Mouse (Mus musculus): Measurements from ENCODE around the gene Gm13285.
"Not testable (repeated sequence)": the region's sequence is repeated elsewhere in the genome, so short reads cannot be mapped to it uniquely, and the experiment has no call there.

Gm13285 gene

DNA sequence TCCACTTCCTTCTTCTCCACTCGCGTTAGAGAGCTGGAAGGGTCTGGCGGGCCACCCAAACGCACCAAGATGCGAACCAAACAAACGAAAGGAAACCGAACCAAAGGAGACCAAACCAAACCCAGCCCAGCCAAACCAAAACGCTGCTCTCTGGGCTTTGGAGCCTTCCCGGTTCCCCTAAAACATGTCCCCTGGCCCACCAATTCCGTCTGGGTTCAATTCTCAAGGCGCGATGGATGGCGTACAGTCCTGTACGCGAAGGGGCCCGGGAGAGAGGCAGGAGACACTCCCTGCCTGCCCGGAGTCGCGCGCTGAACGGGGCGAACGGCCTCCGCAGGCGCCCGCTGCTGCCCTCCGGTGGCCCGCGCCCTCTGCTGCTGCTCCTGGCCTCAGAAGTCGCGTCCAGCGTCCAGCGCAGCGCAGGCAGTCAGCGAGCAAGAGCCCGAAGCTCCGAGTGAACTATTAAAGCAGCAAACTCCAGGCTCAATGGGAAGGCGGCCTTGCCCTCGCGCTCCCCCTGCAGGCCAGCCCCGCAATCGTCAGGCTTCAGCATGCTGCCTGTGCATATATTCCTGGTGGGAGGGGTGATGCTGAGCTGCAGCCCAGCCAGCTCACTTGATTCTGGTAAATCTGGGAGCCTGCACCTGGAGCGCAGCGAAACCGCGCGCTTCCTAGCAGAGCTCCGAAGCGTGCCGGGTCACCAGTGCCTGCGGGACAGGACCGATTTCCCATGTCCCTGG is 5.4 kb upstream of the Gm13285 start, which contains the start of gene Gm13275:
TSS of gene Gm13275 (plus strand) at position 552 of the 740 bp plus-strand sequence.
- in situ Hi-C loops (cut with MboI, MseI) = not testable (repeated sequence)

DNA sequence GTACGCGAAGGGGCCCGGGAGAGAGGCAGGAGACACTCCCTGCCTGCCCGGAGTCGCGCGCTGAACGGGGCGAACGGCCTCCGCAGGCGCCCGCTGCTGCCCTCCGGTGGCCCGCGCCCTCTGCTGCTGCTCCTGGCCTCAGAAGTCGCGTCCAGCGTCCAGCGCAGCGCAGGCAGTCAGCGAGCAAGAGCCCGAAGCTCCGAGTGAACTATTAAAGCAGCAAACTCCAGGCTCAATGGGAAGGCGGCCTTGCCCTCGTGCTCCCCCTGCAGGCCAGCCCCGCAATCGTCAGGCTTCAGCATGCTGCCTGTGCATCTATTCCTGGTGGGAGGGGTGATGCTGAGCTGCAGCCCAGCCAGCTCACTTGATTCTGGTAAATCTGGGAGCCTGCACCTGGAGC is 2.4 kb upstream of the Gm13285 start, which contains the start of gene Gm13279:
TSS of gene Gm13279 (plus strand) at position 301 of the 400 bp plus-strand sequence.
- in situ Hi-C loops (cut with MboI, MseI) = not testable (repeated sequence)

GRCm38 (mm10) chr4:88802954-88803353 is 3.5 kb downstream of the Gm13285 start, which contains the start of gene Gm13287:
Gm13287 (plus strand) TSS chr4:88803254.
- in situ Hi-C loops (cut with MboI, MseI) = not testable (repeated sequence)

- in situ Hi-C loops (cut with MboI, MseI) = not testable (repeated sequence)
Measured at GRCm38 (mm10) chr4:88805231-88805630, 5.8 kb downstream of the Gm13285 start, which contains the start of gene Gm13288. Gm13288 (plus strand) TSS chr4:88805531.

GRCm38 (mm10) chr4:88805761-88806160 is 6.3 kb downstream of the Gm13285 start:
- in situ Hi-C loops (cut with MboI, MseI) = not testable (repeated sequence)

DNA sequence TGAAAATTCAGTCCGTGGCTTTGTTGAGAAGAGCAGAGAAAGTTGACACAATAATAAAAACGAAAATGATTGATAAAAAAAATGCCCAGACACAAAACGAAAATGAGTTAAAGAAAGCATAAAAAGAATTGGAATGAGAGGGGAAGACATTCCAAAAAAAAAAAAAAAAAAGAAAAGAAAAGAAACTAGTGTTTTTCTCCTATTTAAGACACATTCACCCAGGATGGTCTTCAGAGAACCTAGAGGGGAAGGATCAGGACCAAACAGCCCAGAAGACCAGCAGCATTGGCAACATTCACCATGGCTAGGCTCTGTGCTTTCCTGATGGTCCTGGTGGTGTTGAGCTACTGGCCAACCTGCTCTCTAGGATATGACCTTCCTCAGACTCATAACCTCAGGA is 16.5 kb downstream of the Gm13285 start, which contains the start of gene Ifna7:
TSS of gene Ifna7 (plus strand) at position 301 of the 400 bp plus-strand sequence.
- in situ Hi-C loops (cut with MboI, MseI) = no loop called here

GRCm38 (mm10) chr4:88819659-88820058 is 20.2 kb downstream of the Gm13285 start, which contains the start of gene Ifna11:
Ifna11 (plus strand) TSS chr4:88819959.
- in situ Hi-C loops (cut with MboI, MseI) = no loop called here

DNA sequence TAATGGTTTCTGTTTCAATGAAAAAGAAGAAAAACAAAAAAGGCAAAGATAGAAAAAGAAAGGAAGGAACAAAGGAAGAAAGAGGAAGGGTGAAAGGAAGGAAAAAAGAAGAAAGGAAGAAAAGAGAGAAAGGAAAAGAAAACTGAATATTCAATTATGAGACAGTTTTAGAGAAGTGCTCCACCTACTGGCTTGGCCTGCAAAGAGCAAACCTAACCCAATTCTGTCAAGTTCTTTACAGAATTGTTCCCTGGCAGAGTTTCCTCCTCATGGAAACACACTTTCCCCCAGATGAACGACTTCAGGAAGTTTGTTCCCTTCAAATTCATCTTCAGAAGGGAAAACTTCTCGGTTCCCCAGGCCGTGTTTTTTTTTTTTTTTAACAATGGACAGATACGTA is 23.5 kb downstream of the Gm13285 start:
- in situ Hi-C loops (cut with MboI, MseI) = no loop called here

GRCm38 (mm10) chr4:88827116-88827515 is 27.7 kb downstream of the Gm13285 start, which contains the start of gene Ifna6:
Ifna6 (plus strand) TSS chr4:88827416.
- in situ Hi-C loops (cut with MboI, MseI) = not testable (repeated sequence)

DNA sequence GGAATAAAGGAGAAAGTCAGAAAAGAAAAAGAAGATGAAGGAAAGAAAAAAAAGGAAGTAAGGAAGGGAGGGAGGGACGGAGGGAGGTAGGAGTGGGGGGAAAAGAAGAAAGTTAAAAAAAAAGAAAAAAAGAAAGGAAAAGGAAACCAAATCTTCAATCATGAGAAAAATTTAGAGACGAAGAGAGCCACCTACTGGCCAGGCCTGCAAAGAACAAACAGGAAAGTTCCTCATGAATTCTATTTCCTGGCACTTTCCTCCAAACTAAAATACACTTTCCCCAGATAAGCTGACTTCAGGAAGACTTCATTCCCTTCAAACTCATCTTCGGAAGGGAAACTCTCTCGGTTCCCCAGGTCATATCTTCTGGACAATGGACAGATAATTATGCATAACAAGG is 31.1 kb downstream of the Gm13285 start:
- in situ Hi-C loops (cut with MboI, MseI) = no loop called here

GRCm38 (mm10) chr4:88835225-88835624 is 35.8 kb downstream of the Gm13285 start, which contains the start of gene Ifna5:
Ifna5 (plus strand) TSS chr4:88835525.
- in situ Hi-C loops (cut with MboI, MseI) = not testable (repeated sequence)

- in situ Hi-C loops (cut with MboI, MseI) = no loop called here
Measured at GRCm38 (mm10) chr4:88838828-88839227, 39.4 kb downstream of the Gm13285 start.

- in situ Hi-C loops (cut with MboI, MseI) = no loop called here
Measured at GRCm38 (mm10) chr4:88840058-88840457, 40.6 kb downstream of the Gm13285 start.

- in situ Hi-C loops (cut with MboI, MseI) = no loop called here
Measured at GRCm38 (mm10) chr4:88841438-88841911, 42.0 kb downstream of the Gm13285 start, which contains the start of gene Ifna4. Ifna4 (plus strand) TSS chr4:88841861.

DNA sequence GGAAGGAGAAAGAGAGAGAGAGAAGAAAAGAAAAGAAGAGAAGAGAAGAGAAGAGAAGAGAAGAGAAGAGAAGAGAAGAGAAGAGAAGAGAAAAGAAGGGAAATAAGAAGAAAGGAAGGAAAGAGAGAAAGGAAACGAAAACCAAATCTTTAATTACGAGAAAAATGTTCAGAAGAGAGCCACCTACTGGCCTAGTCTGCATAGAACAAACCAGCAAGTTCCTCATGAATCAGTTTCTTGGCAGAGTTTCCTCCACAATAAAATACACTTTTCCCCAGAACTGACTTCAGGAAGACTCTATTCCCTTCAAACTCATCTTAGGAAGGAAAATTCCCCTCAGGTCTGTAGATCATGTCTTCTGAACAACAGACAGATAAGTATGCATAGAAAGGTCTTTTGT is 45.9 kb downstream of the Gm13285 start:
- in situ Hi-C loops (cut with MboI, MseI) = no loop called here

GRCm38 (mm10) chr4:88849698-88850097 is 50.2 kb downstream of the Gm13285 start, which contains the start of gene Ifna1:
Ifna1 (plus strand) TSS chr4:88850087.
- in situ Hi-C loops (cut with MboI, MseI) = loop anchor here (25.0 kb wide), 1 partner anchor 463 kb away; the partner anchor contains the start of gene Cdkn2b
